Mouse (Mus musculus) layer of hippocampus, postnatal 36 days (tissue): Measurements from ENCODE around the gene Diaph3. TPM values are rescaled to one million over a fixed set of nuclear protein-coding genes. Genes with fewer than 3 reads are reported as not detected.
"Not testable (repeated sequence)": the region's sequence is repeated elsewhere in the genome, so short reads cannot be mapped to it uniquely, and the experiment has no call there.

Source experiments
- DNase-seq, 2 experiments: peaks; one replicate each; pipeline ENCODE4 v3.0.0; 2022
- total RNA-seq, 2 experiments: library from RNA; stranded (reverse); gene quantifications; 2 replicates each; pipeline ENCODE4 v1.2.3; 2021

The Diaph3 gene
- total RNA-seq, result 1 to 10 TPM; 4.1 to 4.4 TPM

- peak; percentile 92 to 93 for DNase-seq
Observed at GRCm38 (mm10) chr14:87140963-87141486, at the start of gene Diaph3. TSS of gene Diaph3 (minus strand) at chr14:87141235.

DNA sequence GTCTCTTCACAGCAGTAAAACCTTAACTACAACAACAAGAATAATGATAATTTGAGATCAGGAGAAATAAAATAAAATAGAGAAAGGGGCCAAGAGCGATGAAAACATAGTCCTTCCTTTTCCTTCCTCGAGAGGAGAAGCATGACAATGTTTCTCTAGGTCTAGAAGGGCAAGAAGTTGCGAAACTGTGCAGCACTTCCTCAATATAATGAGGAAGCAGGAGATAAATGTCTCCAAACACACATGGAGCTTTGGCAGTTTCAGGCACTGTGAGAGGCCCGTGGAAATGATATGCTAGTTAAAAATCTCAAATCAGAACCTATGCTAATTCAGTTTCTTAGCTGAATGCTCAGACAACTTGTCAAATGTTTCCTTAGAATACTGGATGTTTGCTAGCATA is 49.6 kb upstream of the Diaph3 start:
- no peak for DNase-seq

- DNase-seq, result no peak
Observed at GRCm38 (mm10) chr14:87171577-87171976, 30.5 kb upstream of the Diaph3 start.

GRCm38 (mm10) chr14:87169151-87169550 is 28.1 kb upstream of the Diaph3 start:
- no peak for DNase-seq

- DNase-seq, result no peak
Observed at GRCm38 (mm10) chr14:87155621-87156238, 14.7 kb upstream of the Diaph3 start.

- no peak for DNase-seq
Observed at GRCm38 (mm10) chr14:87149684-87150083, 8.6 kb upstream of the Diaph3 start.

GRCm38 (mm10) chr14:87146704-87147103 is 5.7 kb upstream of the Diaph3 start:
- no peak for DNase-seq

GRCm38 (mm10) chr14:87145351-87145750 is 4.3 kb upstream of the Diaph3 start:
- DNase-seq, result no peak

GRCm38 (mm10) chr14:87141777-87142176 is 742 bp upstream of the Diaph3 start:
- DNase-seq, result no peak

GRCm38 (mm10) chr14:87140327-87140962 is 590 bp downstream of the Diaph3 start:
- DNase-seq, result no peak

- no peak for DNase-seq
Observed at GRCm38 (mm10) chr14:87126076-87126639, 14.9 kb downstream of the Diaph3 start.

- no peak for DNase-seq
Observed at GRCm38 (mm10) chr14:87125492-87125891, 15.5 kb downstream of the Diaph3 start.

GRCm38 (mm10) chr14:87123091-87123490 is 17.9 kb downstream of the Diaph3 start:
- no peak for DNase-seq

DNA sequence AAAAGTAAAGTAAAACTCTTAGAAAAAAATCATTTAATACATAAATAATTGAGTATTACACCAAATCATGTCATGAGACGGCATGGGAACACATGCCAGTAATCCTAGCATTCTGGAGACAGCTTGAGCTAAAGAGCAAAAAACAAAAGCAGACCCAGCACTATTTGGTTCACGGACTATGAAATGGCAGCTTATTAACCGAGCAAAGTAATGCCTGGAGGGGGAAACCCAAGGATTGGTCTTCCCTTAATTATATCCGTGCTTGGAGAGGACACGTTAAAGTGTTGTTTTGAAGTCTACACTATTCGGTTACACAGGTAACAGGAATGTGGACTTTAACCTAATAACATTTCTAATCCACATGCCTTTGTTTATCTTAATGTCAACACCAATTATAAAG is 19.2 kb downstream of the Diaph3 start:
- DNase-seq, result no peak

DNA sequence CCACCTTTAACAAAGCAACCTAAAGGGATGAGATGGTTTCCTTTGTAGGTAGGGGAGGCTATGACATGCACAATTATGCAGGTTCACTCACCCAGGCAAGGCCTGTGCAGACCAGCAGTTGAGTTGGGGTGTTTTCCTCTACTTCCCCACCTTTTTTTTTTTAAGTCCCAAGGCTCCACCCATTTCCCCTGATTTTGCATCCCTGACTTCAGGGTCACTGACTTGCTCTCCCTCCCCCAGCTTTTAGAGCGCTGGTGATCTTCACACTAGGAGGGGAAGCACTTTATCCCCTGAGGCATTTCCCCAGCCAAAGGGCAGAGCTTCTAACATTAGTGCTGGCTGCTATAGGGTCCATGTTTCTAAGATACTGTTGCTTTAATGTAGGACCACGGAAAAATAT is 30.4 kb downstream of the Diaph3 start:
- DNase-seq, result no peak

DNA sequence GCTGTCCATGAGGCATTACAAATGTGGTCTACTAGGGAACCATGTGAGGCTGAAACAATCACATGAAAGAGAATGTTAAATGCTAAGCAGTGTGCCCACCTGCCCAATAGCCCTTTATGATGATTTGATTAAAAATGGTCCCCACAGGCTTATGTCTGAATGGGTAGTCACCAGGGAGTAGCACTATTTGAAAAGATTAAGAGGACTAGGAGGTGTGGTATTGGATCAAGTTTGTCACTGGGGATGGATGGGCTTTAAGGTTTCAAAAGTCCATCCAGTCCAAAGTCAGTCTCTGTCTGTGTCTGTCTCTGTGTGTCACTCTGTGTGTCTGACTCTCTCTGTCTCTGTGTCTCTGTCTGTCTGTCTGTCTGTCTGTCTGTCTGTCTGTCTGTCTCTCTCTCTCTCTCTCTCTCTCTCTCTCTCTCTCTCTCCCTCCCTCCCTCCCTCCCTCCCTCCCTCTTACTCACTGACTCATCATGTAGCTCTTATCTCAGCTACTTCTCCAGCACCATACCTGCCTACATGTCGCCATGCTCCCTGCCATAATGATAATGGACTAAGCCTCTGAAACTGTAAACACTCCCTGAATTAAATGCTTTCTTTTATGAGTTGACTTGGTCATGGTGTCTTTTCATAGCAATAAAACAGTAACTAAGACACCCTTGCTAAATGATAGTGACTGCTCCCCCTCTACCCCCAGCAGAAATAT is 41.5 kb downstream of the Diaph3 start:
- no peak for DNase-seq

DNA sequence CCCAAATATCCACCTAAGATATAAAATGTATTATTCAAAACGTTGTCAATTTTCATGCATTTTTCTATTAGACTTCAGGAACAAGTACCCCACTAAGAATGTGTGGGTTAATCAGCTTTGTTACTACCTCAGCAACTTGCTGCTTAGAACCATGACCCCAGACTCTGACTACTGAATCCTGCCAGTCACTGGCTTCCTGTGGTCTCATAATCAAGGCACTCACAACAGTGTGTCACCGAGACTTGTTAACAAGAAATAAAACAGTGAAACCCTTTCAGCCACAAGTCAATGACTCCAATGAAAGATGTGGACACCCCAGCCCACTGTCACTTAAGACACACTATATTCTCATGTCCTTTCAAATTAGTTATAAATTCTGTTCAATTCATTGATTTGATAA is 42.9 kb downstream of the Diaph3 start:
- no peak for DNase-seq

DNA sequence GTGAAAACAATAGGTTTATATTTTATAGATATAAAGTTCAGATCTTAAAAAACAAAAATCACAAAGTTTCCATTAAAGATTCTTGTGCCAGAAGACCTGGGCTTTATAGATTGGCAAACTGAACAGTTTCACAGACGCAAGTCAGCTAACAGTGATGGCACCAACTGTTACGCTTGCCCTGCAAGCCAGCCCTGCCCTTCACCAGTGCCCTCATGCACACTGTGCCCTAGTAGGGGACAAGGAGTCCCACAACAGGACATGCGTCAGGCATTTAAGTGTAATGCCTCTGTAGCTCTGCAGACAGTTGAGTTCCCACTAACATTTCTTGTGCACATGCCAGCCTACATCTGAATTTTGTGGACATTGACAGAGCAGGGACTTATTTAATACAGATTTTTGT is 49.5 kb downstream of the Diaph3 start:
- DNase-seq, result no peak

GRCm38 (mm10) chr14:87091108-87091507 is 49.9 kb downstream of the Diaph3 start:
- DNase-seq, result no peak

GRCm38 (mm10) chr14:87088928-87089327 is 52.1 kb downstream of the Diaph3 start:
- DNase-seq, result no peak

- DNase-seq, result no peak
Observed at GRCm38 (mm10) chr14:87088456-87088855, 52.6 kb downstream of the Diaph3 start.

- no peak for DNase-seq
Observed at GRCm38 (mm10) chr14:87087996-87088395, 53.0 kb downstream of the Diaph3 start.

DNA sequence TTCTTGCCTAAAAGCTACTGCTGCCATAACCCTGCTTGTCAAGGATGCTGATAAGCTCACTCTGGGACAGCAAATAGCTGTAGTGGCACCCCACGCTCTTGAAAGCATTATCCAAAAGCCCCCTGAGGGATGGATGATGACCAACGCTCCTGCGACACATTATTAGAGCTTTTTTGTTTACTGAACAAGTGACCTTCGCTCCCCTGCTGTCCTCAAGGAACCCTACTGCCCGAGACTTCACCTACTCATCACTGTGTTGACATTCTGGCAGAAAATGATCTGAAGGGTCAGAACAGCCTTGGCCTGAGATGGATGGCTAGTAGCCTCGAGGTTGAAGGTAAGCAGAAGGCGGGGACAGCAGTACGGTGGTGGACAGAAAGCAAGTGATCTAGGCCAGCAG is 56.1 kb downstream of the Diaph3 start:
- not testable (repeated sequence) for DNase-seq
